Mouse (Mus musculus) neural tube, embryonic 11.5 days (tissue): ENCODE data around the gene Lhx5. TPM values are rescaled to one million over a fixed set of nuclear protein-coding genes. Genes with fewer than 3 reads are reported as not detected.

ENCODE experiments used
- ATAC-seq: fragments of 200-750 bp; cut with Nextera tagmentation; 2 replicates; pipeline ENCODE4 v1.8.0; 2017; ENCODE audit warnings: moderate number of reproducible peaks, mild to moderate bottlenecking, moderate TSS enrichment, moderate library complexity; ENCODE audit not compliant: insufficient read depth, low FRiP score, low TSS enrichment
- DNase-seq: peaks from one replicate; pipeline ENCODE4 v3.0.0-alpha.2; 2015; ENCODE audit warnings: low spot score
- H3K27ac ChIP-seq: fragments of 300-500 bp; sonication (generic); 2 replicates; pipeline ENCODE4 v1.5.1; 2014; ENCODE audit warnings: low read depth, mild to moderate bottlenecking, low read length
- H3K27me3 ChIP-seq: fragments of 300-500 bp; sonication (generic); 2 replicates; pipeline ENCODE4 v1.6.1; 2014; ENCODE audit warnings: mild to moderate bottlenecking, low read length, mixed read lengths; ENCODE audit not compliant: control insufficient read depth, insufficient read depth
- H3K36me3 ChIP-seq: fragments of 300-500 bp; sonication (generic); 2 replicates; pipeline ENCODE4 v1.6.1; 2014; ENCODE audit warnings: mild to moderate bottlenecking, low read length, moderate library complexity, mixed read lengths; ENCODE audit not compliant: control insufficient read depth, insufficient read depth
- H3K4me1 ChIP-seq: fragments of 300-500 bp; sonication (generic); 2 replicates; pipeline ENCODE4 v1.6.1; 2014; ENCODE audit warnings: low read length, mixed read lengths; ENCODE audit not compliant: control insufficient read depth, insufficient read depth
- H3K4me2 ChIP-seq: fragments of 300-500 bp; sonication (generic); 2 replicates; pipeline ENCODE4 v1.6.1; 2014; ENCODE audit warnings: low read depth, mild to moderate bottlenecking, moderate library complexity
- H3K4me3 ChIP-seq: fragments of 300-500 bp; sonication (generic); 2 replicates; pipeline ENCODE4 v1.5.1; 2014; ENCODE audit warnings: low read depth, low read length
- H3K9ac ChIP-seq: fragments of 300-500 bp; sonication (generic); 2 replicates; pipeline ENCODE4 v1.6.1; 2014; ENCODE audit warnings: mild to moderate bottlenecking, low read length
- H3K9me3 ChIP-seq: fragments of 300-500 bp; sonication (generic); 2 replicates; pipeline ENCODE4 v1.6.1; 2016; ENCODE audit warnings: low read length; ENCODE audit not compliant: control insufficient read depth
- WGBS: fragments of 180-500 bp; shearing (Covaris S2); extraction: QIAGEN DNeasy Blood & Tissue Kit; methylation state at CpG from one replicate; pipeline ENCODE4 v1.1.7; 2014; 5-methylcytosine and 5-hydroxymethylcytosine counted together
- polyA plus RNA-seq: library from polyadenylated mRNA; unstranded; fragments of >200 nt; fragmentation: Nextera tagmentation; extraction: Ambion mirVana; gene quantifications from 2 replicates; pipeline ENCODE4 v1.2.1, GENCODE M21; 2014

Lhx5 gene
- polyA plus RNA-seq, 1 experiment from 2014 or later, result 29.9 TPM

DNA sequence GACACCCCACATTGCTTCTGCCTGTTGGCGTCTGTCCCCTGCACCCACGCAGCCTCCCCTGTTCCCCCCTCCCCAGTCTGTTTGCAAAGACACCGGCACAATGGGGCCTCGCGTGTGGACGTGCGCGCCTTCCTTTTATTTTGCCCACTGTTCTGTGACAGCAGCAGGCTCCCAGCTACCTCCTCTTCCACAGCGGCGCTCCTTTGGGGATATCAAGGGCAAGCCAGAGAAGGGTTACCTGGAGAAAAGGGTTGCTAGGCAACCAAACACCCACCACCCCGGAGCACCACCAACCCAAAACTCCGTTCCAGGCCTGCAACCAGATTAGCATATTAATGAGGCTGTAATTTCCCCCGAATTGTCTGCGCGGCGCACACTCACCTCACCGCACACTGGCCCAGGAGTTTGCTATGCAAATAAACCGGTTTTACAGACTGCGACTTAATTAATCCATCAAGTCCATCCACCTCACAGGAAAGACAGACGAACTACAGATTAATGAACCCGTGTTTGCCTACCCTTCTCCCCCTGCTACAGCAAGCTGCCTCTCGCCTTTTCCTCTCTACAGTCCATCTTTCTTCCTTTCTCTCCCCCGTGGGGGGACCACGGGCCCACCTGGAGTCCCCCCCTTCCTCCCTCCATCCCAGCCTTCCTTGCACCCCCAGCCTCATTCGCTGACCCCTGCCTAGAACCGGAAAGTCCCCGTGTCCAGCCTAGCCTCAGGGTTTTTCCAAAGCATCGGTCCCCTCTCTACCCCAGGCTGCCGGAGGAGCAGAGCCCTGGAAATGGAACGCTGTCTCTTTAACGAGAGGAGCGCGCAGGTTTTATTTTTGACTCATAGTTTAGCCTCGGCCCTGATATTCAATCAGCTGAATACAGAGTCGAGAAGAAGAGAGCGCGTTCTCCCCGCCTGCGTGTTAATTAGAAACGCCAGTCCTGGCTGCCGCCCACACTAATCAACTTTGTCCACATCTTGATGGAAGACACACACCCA is 21.8 kb upstream of the Lhx5 start:
- H3K9ac ChIP-seq, result peak overlapping the region; percentile 35; the same call in 1 of the 2 replicates
- H3K4me3 ChIP-seq, result 0 out of 2 replicates have a peak overlapping the region, but pooled peaks have one; percentile 1
- H3K4me1 ChIP-seq, result no peaks in the 10 kb centered on the region; the same call in 1 of the 2 replicates
- 2% methylated on average over 41 of the region's 41 CpGs for WGBS
- peak overlapping the region; percentile 67 for H3K27ac ChIP-seq
- no peaks in the 10 kb centered on the region for H3K36me3 ChIP-seq
- DNase-seq (peak; percentile 37), ATAC-seq (peak; percentile 60)
- H3K9me3 ChIP-seq, result 0 out of 2 replicates have a peak, but pooled peaks cover 4% of the 10 kb centered on the region
- H3K27me3 ChIP-seq, result peaks cover 27% of the 10 kb centered on the region
- peak overlapping the region; percentile 32 for H3K4me2 ChIP-seq

DNA sequence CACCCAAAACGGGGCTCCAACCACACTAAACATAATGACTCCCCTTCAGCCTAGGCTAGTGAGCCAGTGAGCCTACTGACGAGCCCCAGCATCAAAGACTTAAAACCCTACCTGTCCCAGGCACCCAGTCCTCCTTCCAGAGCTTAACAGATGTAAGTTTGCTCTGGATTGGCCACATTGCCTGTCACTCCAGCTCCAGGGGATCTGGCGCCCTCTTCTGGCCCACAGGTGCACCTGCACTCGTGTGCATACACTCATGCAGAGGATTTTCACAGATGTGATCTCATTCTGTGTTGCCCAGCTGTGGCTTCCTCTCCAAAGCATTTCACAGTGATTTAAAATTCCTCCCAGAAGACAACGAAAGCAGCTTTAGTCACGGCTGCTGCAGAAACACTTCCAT is 18.1 kb upstream of the Lhx5 start:
- 84% methylated on average over 6 of the region's 6 CpGs for WGBS
- ATAC-seq, result no peak

DNA sequence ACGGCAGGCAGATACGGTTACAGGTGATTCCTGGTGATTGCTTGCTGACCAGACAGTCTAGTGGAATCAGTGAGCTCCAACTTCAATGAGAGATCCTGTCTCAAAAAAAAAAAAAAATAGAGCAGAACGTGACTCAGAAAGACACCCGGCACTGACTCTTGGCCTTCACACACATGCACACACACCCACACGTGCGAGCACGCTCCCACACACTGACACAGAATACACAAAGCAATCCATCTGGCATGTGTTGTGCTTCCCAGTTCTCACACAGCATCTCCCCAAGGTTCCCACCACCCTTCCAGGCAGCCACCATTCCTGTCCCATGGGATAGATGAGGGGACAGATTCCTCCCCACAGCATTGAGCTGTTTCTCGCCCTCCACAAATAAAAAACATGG is 11.4 kb upstream of the Lhx5 start:
- Histone ChIP-seq H3K9ac (no peak overlapping the region), H3K27ac (no peak overlapping the region), H3K36me3 (no peaks in the 10 kb centered on the region), H3K4me3 (no peak overlapping the region), H3K4me2 (no peak overlapping the region), H3K27me3 (peaks cover 34% of the 10 kb centered on the region), H3K4me1 (no peaks in the 10 kb centered on the region), H3K9me3 (no peaks in the 10 kb centered on the region)
- DNase-seq (no peak), ATAC-seq (no peak)
- WGBS, result 91% methylated on average over 8 of the region's 8 CpGs

More for the DNA sequence above, 18.1 kb upstream of the Lhx5 start:
- Histone ChIP-seq H3K4me3 (no peak overlapping the region), H3K27ac (no peak overlapping the region), H3K27me3 (peaks cover 24% of the 10 kb centered on the region), H3K9ac (no peak overlapping the region), H3K4me1 (no peaks in the 10 kb centered on the region; the same call in 1 of the 2 replicates), H3K36me3 (no peaks in the 10 kb centered on the region), H3K9me3 (0 out of 2 replicates have a peak, but pooled peaks cover 4% of the 10 kb centered on the region), H3K4me2 (no peak overlapping the region)
- DNase-seq, result no peak

DNA sequence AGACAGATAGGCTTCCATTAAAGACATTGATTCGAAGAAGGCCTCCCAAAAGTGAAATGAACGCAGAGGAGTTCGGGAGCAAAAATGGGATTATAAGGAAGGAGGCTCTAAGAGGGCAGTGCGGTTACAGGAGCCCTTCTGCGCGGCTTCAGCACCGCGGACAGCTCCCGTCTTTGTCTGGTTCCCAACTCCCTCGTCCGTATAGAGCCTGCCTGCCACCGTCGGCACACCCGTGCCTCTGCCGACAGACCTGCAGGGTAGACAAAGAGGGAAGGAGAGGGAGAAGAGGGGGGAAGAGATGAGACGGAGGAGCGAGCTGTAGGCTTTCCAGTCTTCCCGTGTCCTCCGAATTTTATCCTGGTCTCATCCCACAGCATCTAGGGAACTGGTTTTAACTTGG is 7.5 kb upstream of the Lhx5 start:
- DNase-seq (peak; percentile 90), ATAC-seq (no peak)
- Histone ChIP-seq H3K27me3 (peaks cover 69% of the 10 kb centered on the region), H3K36me3 (no peaks in the 10 kb centered on the region), H3K27ac (no peak overlapping the region; the same call in 1 of the 2 replicates), H3K9me3 (no peaks in the 10 kb centered on the region), H3K4me2 (peak overlapping the region; percentile 29), H3K4me3 (peak overlapping the region; percentile 4), H3K9ac (peak overlapping the region; percentile 47), H3K4me1 (peaks cover 8% of the 10 kb centered on the region; the same call in 1 of the 2 replicates)
- WGBS, result under 1% methylated on average over 19 of the region's 19 CpGs

DNA sequence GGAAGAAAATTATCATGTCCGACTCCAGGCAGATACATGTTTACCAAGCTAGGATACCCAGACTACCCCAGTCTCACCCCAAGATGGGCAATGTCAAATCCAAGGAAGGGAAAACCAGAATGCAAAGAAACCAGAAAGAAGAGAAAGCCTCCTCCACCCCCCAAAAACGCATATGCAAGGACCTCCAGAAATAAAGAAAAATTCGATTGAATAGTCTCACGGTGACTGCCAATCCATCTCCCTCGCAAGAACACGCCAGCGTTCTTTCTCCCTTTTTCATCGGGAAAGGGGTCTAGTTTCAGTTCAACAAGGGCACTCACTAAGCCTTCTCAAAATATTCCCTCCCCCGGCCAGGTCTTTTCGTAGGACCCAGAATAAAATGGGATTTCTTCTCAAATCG is 6.8 kb upstream of the Lhx5 start:
- DNase-seq (no peak), ATAC-seq (no peak)
- H3K4me1 ChIP-seq, result peaks cover 8% of the 10 kb centered on the region; the same call in 1 of the 2 replicates
- H3K9ac ChIP-seq, result peak overlapping the region; percentile 47
- no peaks in the 10 kb centered on the region for H3K36me3 ChIP-seq
- no peaks in the 10 kb centered on the region for H3K9me3 ChIP-seq
- H3K4me3 ChIP-seq, result peak overlapping the region; percentile 11
- peak overlapping the region; percentile 31 for H3K27ac ChIP-seq
- WGBS, result 1% methylated on average over 11 of the region's 11 CpGs
- peak overlapping the region; percentile 29 for H3K4me2 ChIP-seq
- H3K27me3 ChIP-seq, result peaks cover 74% of the 10 kb centered on the region

DNA sequence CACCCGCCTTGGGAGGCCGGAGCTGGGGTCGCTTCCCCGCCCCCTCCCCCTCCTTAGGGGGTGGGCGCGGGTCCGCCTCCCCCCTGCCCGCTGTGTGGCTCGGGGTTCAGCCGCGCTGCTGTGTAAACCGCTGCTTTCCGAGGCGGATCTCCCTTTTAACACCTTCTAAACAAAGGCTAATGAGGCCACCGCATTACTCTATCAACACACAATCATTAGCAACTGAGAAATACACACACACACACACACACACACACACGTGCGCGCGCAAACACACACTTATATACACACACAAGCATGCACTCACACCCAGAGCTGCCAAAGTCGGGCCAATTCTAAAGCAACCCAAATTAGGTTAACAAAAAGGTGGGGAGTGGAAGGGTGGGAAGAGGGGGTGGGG is 5.8 kb upstream of the Lhx5 start:
- no peaks in the 10 kb centered on the region for H3K9me3 ChIP-seq
- H3K36me3 ChIP-seq, result no peaks in the 10 kb centered on the region
- H3K27ac ChIP-seq, result peak overlapping the region; percentile 31; the same call in 1 of the 2 replicates
- H3K9ac ChIP-seq, result peak overlapping the region; percentile 44
- H3K4me1 ChIP-seq, result peaks cover 8% of the 10 kb centered on the region; the same call in 1 of the 2 replicates
- peak overlapping the region; percentile 19; the same call in 1 of the 2 replicates for H3K4me2 ChIP-seq
- 0 out of 2 replicates have a peak overlapping the region, but pooled peaks have one; percentile 13 for H3K4me3 ChIP-seq
- H3K27me3 ChIP-seq, result peaks cover 83% of the 10 kb centered on the region
- ATAC-seq (no peak), DNase-seq (peak; percentile 32)
- 0% methylated on average over 9 of the region's 20 CpGs for WGBS

DNA sequence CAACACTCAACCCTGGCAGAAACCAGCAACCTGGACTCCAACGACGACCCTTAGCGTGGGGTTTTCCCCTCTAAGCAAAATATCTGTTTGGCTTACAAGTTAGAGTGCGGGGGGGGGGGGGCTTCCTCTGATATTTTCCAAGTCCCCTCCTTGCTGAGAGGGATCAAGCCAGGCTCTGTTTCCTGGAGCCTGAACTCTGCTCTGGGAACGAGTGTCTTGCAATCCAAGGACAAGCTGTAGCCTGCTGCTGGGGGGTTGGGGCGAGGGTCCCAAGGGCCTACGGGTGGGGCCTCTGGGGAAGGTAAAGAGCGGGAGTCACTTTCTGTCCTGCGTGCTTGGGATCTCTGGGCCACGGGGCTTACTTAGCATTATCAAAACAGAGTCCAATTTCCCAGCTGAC is 4.9 kb upstream of the Lhx5 start:
- H3K9ac ChIP-seq, result peak overlapping the region; percentile 54
- WGBS, result 0% methylated on average over 10 of the region's 10 CpGs
- H3K4me3 ChIP-seq, result peak overlapping the region; percentile 23
- H3K9me3 ChIP-seq, result no peaks in the 10 kb centered on the region
- H3K27ac ChIP-seq, result peak overlapping the region; percentile 81
- peaks cover 91% of the 10 kb centered on the region for H3K27me3 ChIP-seq
- DNase-seq, result no peak
- H3K4me2 ChIP-seq, result peak overlapping the region; percentile 49
- H3K4me1 ChIP-seq, result peaks cover 8% of the 10 kb centered on the region; the same call in 1 of the 2 replicates
- ATAC-seq, result no peak
- H3K36me3 ChIP-seq, result no peaks in the 10 kb centered on the region

DNA sequence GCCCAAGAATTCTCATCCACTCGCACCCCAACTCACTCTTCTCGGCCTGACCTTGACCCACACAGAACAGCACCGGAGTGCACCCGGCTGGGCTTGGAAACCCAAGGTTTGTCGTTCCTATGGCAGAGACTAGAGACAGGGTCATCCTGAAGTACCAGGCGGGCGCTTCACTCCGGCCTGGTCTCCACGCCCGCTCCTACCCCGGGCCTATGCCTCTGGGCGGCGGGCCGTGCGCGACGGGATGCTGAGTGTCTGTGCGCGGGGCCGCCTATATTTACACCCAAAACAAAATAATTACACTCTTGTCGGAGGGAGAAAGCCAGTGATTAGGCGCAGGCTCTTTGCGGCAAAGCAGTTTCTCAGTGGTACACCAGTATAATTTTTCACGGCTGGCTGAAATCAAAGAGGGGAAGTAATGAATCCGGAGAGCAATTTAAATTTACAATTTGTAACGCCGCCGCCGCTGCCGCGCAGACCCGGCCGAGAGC is 4.0 kb upstream of the Lhx5 start:
- WGBS, result under 1% methylated on average over 33 of the region's 33 CpGs
- H3K27ac ChIP-seq, result peak overlapping the region; percentile 81
- H3K36me3 ChIP-seq, result no peaks in the 10 kb centered on the region
- peaks cover 11% of the 10 kb centered on the region for H3K4me1 ChIP-seq
- peak overlapping the region; percentile 49 for H3K4me2 ChIP-seq
- H3K9me3 ChIP-seq, result no peaks in the 10 kb centered on the region
- H3K27me3 ChIP-seq, result peaks cover 93% of the 10 kb centered on the region
- H3K9ac ChIP-seq, result peak overlapping the region; percentile 54
- peak overlapping the region; percentile 23 for H3K4me3 ChIP-seq
- DNase-seq (peak; percentile 52), ATAC-seq (0 out of 2 replicates have a peak, but pooled peaks have one; percentile 21)
